Mouse (Mus musculus): Measurements from ENCODE around the gene Pelp1. TPM values are rescaled to one million over a fixed set of nuclear protein-coding genes. Genes with fewer than 3 reads are reported as not detected.

Pelp1 gene
- polyA plus RNA-seq, 1 experiment from 2014 or later, result 65.1 TPM

- H3K36me3 ChIP-seq, result no peaks in the 10 kb centered on the region
- H3K4me3 ChIP-seq, result no peak overlapping the region
- H3K4me1 ChIP-seq, result peaks cover 16% of the 10 kb centered on the region
- DNase-seq (ENCODE audit: low spot score), result no peak
- H3K9me3 ChIP-seq (replicated peaks), result no peaks in the 10 kb centered on the region
- H3K27ac ChIP-seq, result no peak overlapping the region
- WGBS, result 83% methylated on average over 9 of the region's 9 CpGs
- H3K27me3 ChIP-seq (ENCODE audit: low read depth, poor library complexity, severe bottlenecking), result peaks cover 63% of the 10 kb centered on the region
These were observed 61.2 kb downstream of the Pelp1 start for GRCm38 (mm10) chr11:70348630-70349029.

GRCm38 (mm10) chr11:70347861-70348260 lies 62.0 kb downstream of the Pelp1 start:
- DNase-seq (ENCODE audit: low spot score), result no peak
- Histone ChIP-seq H3K36me3 (no peaks in the 10 kb centered on the region), H3K4me3 (no peak overlapping the region), H3K9me3 (replicated peaks) (no peaks in the 10 kb centered on the region), H3K4me1 (peaks cover 16% of the 10 kb centered on the region), H3K27ac (no peak overlapping the region), H3K27me3 (ENCODE audit: low read depth, poor library complexity, severe bottlenecking) (peaks cover 56% of the 10 kb centered on the region)
- 81% methylated on average over 10 of the region's 10 CpGs for WGBS

- 94% methylated on average over 8 of the region's 8 CpGs for WGBS
- Histone ChIP-seq H3K27ac (no peak overlapping the region), H3K4me1 (no peaks in the 10 kb centered on the region), H3K4me3 (no peak overlapping the region), H3K9me3 (replicated peaks) (no peaks in the 10 kb centered on the region), H3K36me3 (no peaks in the 10 kb centered on the region), H3K27me3 (ENCODE audit: low read depth, poor library complexity, severe bottlenecking) (peaks cover 32% of the 10 kb centered on the region)
- peak; percentile 28 for DNase-seq (ENCODE audit: low spot score)
These were observed 64.3 kb downstream of the Pelp1 start for GRCm38 (mm10) chr11:70345546-70345945.

- peaks cover 28% of the 10 kb centered on the region for H3K27me3 ChIP-seq (ENCODE audit: low read depth, poor library complexity, severe bottlenecking)
- WGBS, result 72% methylated on average over 10 of the region's 10 CpGs
- peak; percentile 24 for DNase-seq (ENCODE audit: low spot score)
- H3K27ac ChIP-seq, result no peak overlapping the region
- H3K36me3 ChIP-seq, result no peaks in the 10 kb centered on the region
- H3K4me3 ChIP-seq, result no peak overlapping the region
- H3K4me1 ChIP-seq, result no peaks in the 10 kb centered on the region
- no peaks in the 10 kb centered on the region for H3K9me3 ChIP-seq (replicated peaks)
These were observed 64.8 kb downstream of the Pelp1 start for GRCm38 (mm10) chr11:70345061-70345460.

Small RNA genes within 50 kb of the gene (microRNA-seq; reads per million reads assigned to microRNA genes)
- not detected for gene Mir7115

Other genes with a start within 250 kb of the Pelp1 start
- gene Slc16a11, start 197.3 kb downstream of the Pelp1 start, polyA plus RNA-seq (2016; fragmentation: Nextera tagmentation; extraction: Ambion mirVana), result 0.84 and 1.6 TPM in 2 replicates
- gene Slc16a13, start 189.0 kb downstream of the Pelp1 start, polyA plus RNA-seq (2016; fragmentation: Nextera tagmentation; extraction: Ambion mirVana), result 11.6 and 16.3 TPM in 2 replicates
- 5.6 and 7.5 TPM in 2 replicates for gene Bcl6b, start 180.2 kb downstream of the Pelp1 start, polyA plus RNA-seq (2016; fragmentation: Nextera tagmentation; extraction: Ambion mirVana)
- 220 and 235 TPM in 2 replicates for gene 0610010K14Rik, start 172.1 kb downstream of the Pelp1 start, polyA plus RNA-seq (2016; fragmentation: Nextera tagmentation; extraction: Ambion mirVana)
- 9.7 TPM in 2 replicates for gene Gm21988, start 170.2 kb downstream of the Pelp1 start, polyA plus RNA-seq (2016; fragmentation: Nextera tagmentation; extraction: Ambion mirVana)
- 84.7 and 93.5 TPM in 2 replicates for gene Rnasek, start 170.2 kb downstream of the Pelp1 start, polyA plus RNA-seq (2016; fragmentation: Nextera tagmentation; extraction: Ambion mirVana)
- 2.0 and 2.9 TPM in 2 replicates for gene Alox12, start 154.7 kb downstream of the Pelp1 start, polyA plus RNA-seq (2016; fragmentation: Nextera tagmentation; extraction: Ambion mirVana)
- 0.06 TPM in 1 of 2 replicates, not detected in the other for gene Alox12e, start 87.4 kb downstream of the Pelp1 start, polyA plus RNA-seq (2016; fragmentation: Nextera tagmentation; extraction: Ambion mirVana)
- gene Alox15, start 58.0 kb downstream of the Pelp1 start, polyA plus RNA-seq (2016; fragmentation: Nextera tagmentation; extraction: Ambion mirVana), result not detected in 2 replicates
- gene Arrb2, start 22.6 kb upstream of the Pelp1 start, polyA plus RNA-seq (2016; fragmentation: Nextera tagmentation; extraction: Ambion mirVana), result 24.6 and 25.5 TPM in 2 replicates
- 48.4 and 51.5 TPM in 2 replicates for gene Med11, start 41.9 kb upstream of the Pelp1 start, polyA plus RNA-seq (2016; fragmentation: Nextera tagmentation; extraction: Ambion mirVana)
- 0.09 TPM in 1 of 2 replicates, not detected in the other for gene Zmynd15, start 49.4 kb upstream of the Pelp1 start, polyA plus RNA-seq (2016; fragmentation: Nextera tagmentation; extraction: Ambion mirVana)
- 0.49 TPM in 2 replicates for gene Cxcl16, start 50.0 kb upstream of the Pelp1 start, polyA plus RNA-seq (2016; fragmentation: Nextera tagmentation; extraction: Ambion mirVana)
- gene Tm4sf5, start 95.2 kb upstream of the Pelp1 start, polyA plus RNA-seq (2016; fragmentation: Nextera tagmentation; extraction: Ambion mirVana), result 0.98 and 1.2 TPM in 2 replicates
- gene Vmo1, start 104.6 kb upstream of the Pelp1 start, polyA plus RNA-seq (2016; fragmentation: Nextera tagmentation; extraction: Ambion mirVana), result 0.30 TPM in 1 of 2 replicates, not detected in the other
- gene Gltpd2, start 109.2 kb upstream of the Pelp1 start, polyA plus RNA-seq (2016; fragmentation: Nextera tagmentation; extraction: Ambion mirVana), result 0.16 and 0.19 TPM in 2 replicates
- 1,140 and 1,215 TPM in 2 replicates for gene Psmb6, start 115.3 kb upstream of the Pelp1 start, polyA plus RNA-seq (2016; fragmentation: Nextera tagmentation; extraction: Ambion mirVana)
- not detected in 2 replicates for gene Gm40193, start 122.9 kb upstream of the Pelp1 start, polyA plus RNA-seq (2016; fragmentation: Nextera tagmentation; extraction: Ambion mirVana)
- 1.4 and 2.0 TPM in 2 replicates for gene Pld2, start 130.0 kb upstream of the Pelp1 start, polyA plus RNA-seq (2016; fragmentation: Nextera tagmentation; extraction: Ambion mirVana)
- gene Mink1, start 152.8 kb upstream of the Pelp1 start, polyA plus RNA-seq (2016; fragmentation: Nextera tagmentation; extraction: Ambion mirVana), result 15.1 and 17.2 TPM in 2 replicates
- gene 4930544D05Rik, start 205.8 kb upstream of the Pelp1 start, polyA plus RNA-seq (2016; fragmentation: Nextera tagmentation; extraction: Ambion mirVana), result not detected in 2 replicates
- gene Chrne, start 209.2 kb upstream of the Pelp1 start, polyA plus RNA-seq (2016; fragmentation: Nextera tagmentation; extraction: Ambion mirVana), result not detected in 2 replicates
- 0.18 and 0.75 TPM in 2 replicates for gene Gp1ba, start 229.1 kb upstream of the Pelp1 start, polyA plus RNA-seq (2016; fragmentation: Nextera tagmentation; extraction: Ambion mirVana)
- gene Rnf167, start 237.2 kb upstream of the Pelp1 start, polyA plus RNA-seq (2016; fragmentation: Nextera tagmentation; extraction: Ambion mirVana), result 85.0 and 104 TPM in 2 replicates
- gene Slc25a11, start 237.4 kb upstream of the Pelp1 start, polyA plus RNA-seq (2016; fragmentation: Nextera tagmentation; extraction: Ambion mirVana), result 136 and 160 TPM in 2 replicates
- gene Pfn1, start 244.6 kb upstream of the Pelp1 start, polyA plus RNA-seq (2016; fragmentation: Nextera tagmentation; extraction: Ambion mirVana), result 2,132 and 2,568 TPM in 2 replicates
- gene Eno3, start 247.2 kb upstream of the Pelp1 start, polyA plus RNA-seq (2016; fragmentation: Nextera tagmentation; extraction: Ambion mirVana), result 67.8 and 75.6 TPM in 2 replicates